Mouse (Mus musculus) liver, adult 2 months (tissue): ENCODE measurements around the gene B830017H08Rik.

ENCODE experiments used
- CTCF ChIP-seq: fragments of 200-500 bp; IDR thresholded peaks from 2 replicates; pipeline ENCODE4 v1.5.1; 2011; ENCODE audit warnings: low read depth, low read length, control low read depth
- POLR2A ChIP-seq: fragments of 200-500 bp; IDR thresholded peaks from 2 replicates; pipeline ENCODE4 v1.6.1; 2011; ENCODE audit warnings: low read length, control low read depth; ENCODE audit not compliant: insufficient read depth; ENCODE audit errors: extremely low read depth

DNA sequence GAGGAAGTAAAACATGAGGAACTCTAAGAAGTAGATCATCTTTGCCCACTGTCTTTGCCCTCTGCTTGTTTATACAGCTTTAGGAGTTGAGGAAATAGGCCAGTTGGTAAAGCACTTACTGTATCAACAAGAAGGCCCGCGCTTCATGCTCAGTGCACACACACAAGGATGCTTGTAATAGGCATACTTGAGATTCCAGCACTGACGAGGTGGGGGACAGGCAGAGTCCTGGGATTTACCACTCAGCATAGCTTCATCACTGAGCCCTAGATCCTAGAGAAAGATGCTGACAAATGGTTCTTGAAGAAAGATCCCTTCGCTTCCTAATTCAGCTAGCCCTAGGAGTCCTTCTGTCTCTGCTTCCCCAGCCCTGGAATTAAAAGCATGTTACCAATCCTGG lies 19.7 kb upstream of the B830017H08Rik start:
- TF ChIP-seq CTCF (no peak), POLR2A (no peak)
